Mouse (Mus musculus): ENCODE measurements around the gene Arrdc3.

The Arrdc3 gene

GRCm38 (mm10) chr13:80921593-80922327 lies 38.6 kb downstream of the Arrdc3 start:
- DNase-seq, result no peak

GRCm38 (mm10) chr13:80928187-80928586 lies 45.0 kb downstream of the Arrdc3 start:
- no peak for DNase-seq

DNA sequence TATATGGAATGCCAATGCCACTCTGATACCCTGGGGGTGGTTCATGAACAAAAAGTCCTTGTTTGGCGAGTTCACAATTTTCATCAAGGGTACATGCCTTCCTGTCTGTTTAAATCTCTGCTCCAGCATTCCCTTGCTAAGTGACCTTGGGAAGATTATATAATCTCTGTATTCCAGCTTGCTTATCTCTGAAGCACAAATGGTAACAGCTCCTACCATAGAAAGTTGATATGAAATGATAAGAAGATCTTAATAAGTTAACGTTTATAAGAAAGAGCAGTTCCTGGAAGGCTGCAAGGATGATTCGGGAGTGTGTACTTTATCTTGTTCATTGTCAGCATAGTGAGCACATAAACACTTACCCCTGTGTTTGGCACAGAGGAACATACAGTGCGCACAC lies 46.8 kb downstream of the Arrdc3 start:
- no peak for DNase-seq

- DNase-seq, result no peak
These were observed 49.7 kb downstream of the Arrdc3 start for GRCm38 (mm10) chr13:80932816-80933402.

GRCm38 (mm10) chr13:80936426-80936825 lies 53.2 kb downstream of the Arrdc3 start:
- no peak for DNase-seq

DNA sequence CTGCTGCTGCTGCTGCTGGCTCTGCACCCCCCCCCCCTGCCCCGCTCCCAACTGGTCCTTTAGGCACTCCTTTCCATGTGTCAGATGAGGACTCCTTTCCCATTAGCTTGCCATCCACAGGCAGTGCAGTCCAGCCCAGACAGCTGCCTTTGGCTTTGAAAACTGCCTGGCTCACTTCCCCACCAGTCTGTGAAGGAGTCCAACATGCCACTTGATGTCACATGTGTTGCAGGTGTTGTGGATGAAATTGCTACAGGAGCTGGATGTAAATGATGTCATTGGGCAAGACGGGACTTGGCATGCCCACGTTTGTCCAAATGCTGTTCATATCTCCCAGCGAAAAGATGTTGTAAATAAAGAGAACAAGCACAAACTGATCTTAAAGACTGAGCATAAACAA lies 56.0 kb downstream of the Arrdc3 start:
- no peak for DNase-seq

DNA sequence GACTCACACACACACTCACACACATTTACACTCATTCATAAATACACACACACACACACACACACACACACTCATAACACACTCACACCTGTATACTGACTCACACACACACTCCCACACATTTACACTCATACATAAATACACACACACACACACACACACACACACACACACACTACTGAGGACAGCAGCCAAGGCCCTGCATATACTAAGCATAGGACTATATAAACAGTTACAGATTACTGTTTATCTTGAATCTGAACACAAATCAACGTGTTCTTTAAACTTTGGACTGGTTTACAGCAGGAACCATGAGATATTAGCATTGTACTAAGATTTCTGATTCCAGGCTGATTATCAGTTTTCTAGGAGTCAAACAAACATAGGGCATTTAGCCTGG lies 56.7 kb downstream of the Arrdc3 start:
- no peak for DNase-seq

GRCm38 (mm10) chr13:80940421-80940820 lies 57.2 kb downstream of the Arrdc3 start:
- DNase-seq, result peak; percentile 32

DNA sequence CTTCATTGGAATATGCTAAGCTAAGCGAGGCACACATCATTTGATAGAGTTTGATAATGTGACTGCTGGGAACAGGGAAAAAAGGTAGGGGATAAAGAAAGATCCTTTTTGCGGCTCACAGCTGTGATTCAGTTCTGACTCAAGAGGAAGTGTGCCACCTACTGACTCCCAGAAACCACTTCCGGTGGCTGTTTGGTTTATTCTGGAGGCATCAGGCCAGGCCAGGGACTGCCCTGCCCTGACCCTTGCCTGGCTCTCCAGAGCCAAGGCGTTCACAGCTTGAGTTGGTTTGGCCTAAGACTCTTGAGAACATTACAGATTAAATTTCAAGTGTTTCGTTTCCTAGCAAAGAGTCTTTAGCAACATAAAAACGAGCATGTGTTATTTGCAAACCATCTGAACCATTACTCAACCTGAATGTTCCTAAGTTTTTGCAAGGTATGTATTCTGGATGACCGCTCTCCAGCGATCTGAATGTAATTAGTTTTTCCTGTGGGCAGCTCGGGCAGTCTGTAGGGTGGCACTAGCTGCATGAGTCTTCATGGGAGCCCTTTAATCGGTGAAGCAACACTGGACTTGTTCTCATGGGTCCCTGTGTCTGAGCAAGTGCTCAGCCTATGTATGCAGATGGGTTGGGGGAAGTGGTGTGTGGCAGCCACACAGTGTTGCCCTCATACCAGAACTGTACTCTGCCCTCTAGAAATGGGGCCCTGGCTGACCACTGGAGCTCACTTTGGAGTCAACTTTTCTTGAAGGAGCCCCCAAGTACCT lies 57.9 kb downstream of the Arrdc3 start:
- peak; percentile 39 for DNase-seq

GRCm38 (mm10) chr13:80944532-80944931 lies 61.3 kb downstream of the Arrdc3 start:
- DNase-seq, result no peak
